Mouse (Mus musculus): Measurements from ENCODE around the gene Ptprn2.

The Ptprn2 gene

GRCm38 (mm10) chr12:116975547-116975946, 490.0 kb downstream of the Ptprn2 start:
- no peak for DNase-seq (ENCODE audit: low read depth, low spot score)

DNA sequence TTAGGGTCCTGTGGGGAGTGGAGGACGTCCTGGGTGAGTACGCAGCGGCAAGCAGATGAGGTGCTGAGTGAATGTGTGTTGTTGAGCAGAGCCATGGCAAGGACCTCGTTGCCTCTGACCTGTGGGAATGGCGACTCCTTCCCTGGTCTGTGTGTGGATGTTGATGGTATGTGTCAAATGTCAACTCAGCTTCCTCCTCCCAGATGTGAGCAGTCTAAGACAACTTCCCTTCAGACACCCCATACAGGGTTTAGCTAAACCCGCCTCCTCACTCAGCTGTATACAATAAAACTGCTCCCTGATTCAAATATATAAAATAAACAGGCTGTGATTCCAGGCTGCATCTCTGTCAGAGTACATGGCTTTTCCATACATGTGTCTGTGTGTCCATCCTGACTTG, 491.5 kb downstream of the Ptprn2 start:
- DNase-seq (ENCODE audit: low read depth, low spot score) = no peak

GRCm38 (mm10) chr12:116978201-116978600, 492.7 kb downstream of the Ptprn2 start:
- no peak for DNase-seq (ENCODE audit: low read depth, low spot score)

GRCm38 (mm10) chr12:116981315-116981714, 495.8 kb downstream of the Ptprn2 start:
- DNase-seq (ENCODE audit: low read depth, low spot score) = no peak

- no peak for DNase-seq (ENCODE audit: low read depth, low spot score)
These were observed 503.6 kb downstream of the Ptprn2 start for GRCm38 (mm10) chr12:116989144-116989543.

GRCm38 (mm10) chr12:117001546-117002148, 516.1 kb downstream of the Ptprn2 start:
- DNase-seq (ENCODE audit: low read depth, low spot score) = no peak

- DNase-seq (ENCODE audit: low read depth, low spot score) = no peak
These were observed 531.5 kb downstream of the Ptprn2 start for GRCm38 (mm10) chr12:117016753-117017595.

DNA sequence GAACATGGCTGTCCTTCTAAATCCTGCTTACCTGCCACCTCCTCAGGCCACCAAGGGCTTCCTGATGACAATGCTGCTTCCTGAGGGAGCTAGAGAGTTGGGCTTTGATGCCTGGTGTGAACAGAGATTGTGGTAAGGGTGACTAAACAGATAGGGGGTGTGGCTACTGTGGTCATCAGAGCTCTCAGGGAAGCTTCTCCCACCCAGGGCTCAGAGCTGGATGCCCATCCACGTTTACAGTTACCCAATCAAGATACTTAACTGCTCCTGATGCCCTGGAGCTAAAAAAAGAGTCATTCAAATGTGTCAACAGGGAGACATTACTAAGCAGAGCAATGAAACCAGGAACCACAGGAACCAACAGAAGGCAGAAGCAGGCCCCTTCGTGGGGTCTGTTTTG, 532.4 kb downstream of the Ptprn2 start:
- DNase-seq (ENCODE audit: low read depth, low spot score) = no peak

DNA sequence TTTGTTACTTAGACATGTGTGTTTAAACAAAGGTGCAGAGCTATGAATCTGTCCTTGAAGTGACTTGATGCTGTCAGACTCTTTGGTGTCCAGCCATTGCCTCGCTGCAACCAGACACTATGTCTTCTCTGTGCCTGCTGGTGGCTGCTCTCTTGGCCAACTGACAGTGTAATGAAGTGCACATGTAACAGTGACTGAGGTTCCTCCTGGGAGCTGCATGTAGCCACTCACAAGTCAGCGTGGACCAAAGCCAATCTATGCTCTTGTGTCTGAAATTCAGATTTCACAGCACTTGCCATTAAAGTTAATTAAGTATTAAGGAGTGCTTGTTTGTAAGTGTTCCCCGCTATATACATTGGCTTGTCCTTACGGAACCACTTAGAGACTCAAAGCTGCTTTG, 537.7 kb downstream of the Ptprn2 start:
- DNase-seq (ENCODE audit: low read depth, low spot score) = no peak

- no peak for DNase-seq (ENCODE audit: low read depth, low spot score)
These were observed 539.4 kb downstream of the Ptprn2 start for GRCm38 (mm10) chr12:117024916-117025315.

DNA sequence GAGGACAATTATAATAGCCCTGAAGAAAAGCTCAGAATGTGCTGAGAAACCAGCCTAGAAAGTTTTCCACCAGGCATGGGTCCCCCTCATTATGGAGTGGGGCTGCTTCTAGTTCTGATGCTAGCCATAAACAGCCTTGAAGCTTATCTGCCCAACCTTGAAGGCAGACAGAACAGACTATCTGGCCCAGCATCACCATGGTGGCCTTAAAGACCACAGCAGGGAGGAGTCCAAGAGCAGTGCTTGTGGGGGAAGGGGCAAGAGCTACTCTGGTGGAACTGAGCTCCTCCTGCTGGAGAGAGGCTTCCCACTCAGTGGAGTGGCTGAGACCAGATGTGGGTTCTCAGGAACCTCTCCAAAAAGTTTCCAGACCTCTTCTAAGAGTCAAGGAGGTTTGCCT, 540.2 kb downstream of the Ptprn2 start:
- no peak for DNase-seq (ENCODE audit: low read depth, low spot score)

DNA sequence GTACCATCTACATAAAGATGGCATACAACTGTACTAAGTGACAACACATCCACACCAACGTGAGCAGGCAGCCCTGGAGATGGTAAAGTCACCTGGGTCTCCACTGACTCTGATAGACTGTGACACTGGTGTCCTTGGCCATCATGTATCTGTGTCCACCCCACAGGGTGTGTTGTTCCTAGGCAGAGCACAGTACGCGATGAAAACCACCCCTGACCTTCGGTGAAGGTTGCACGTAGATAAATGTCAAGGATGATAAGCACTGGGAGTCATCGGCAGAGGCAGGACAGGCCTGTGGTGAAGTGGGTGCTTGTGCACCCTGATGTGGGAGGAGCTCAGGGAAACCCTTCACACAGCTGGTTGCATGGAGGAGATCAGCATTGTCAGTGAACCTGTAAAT, 541.8 kb downstream of the Ptprn2 start:
- DNase-seq (ENCODE audit: low read depth, low spot score) = no peak

- DNase-seq (ENCODE audit: low read depth, low spot score) = no peak
These were observed 542.9 kb downstream of the Ptprn2 start for GRCm38 (mm10) chr12:117028333-117028961.

DNA sequence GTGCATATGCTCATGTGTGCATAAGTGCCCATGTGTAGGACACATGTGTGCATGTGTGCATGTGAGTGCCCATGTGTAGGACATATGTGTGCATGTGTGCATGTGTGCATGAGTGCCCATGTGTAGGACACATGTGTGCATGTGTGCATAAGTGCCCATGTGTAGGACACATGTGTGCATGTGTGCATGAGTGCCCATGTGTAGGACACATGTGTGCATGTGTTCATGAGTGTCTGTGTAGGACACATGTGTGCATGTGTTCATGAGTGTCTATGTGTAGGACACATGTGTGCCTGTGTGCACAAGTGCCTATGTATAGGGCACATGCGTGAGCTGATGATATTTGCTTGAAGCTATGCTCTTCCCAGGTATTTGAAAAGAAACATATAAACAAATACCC, 547.7 kb downstream of the Ptprn2 start:
- DNase-seq (ENCODE audit: low read depth, low spot score) = no peak

- no peak for DNase-seq (ENCODE audit: low read depth, low spot score)
These were observed 549.0 kb downstream of the Ptprn2 start for GRCm38 (mm10) chr12:117034506-117034905.

DNA sequence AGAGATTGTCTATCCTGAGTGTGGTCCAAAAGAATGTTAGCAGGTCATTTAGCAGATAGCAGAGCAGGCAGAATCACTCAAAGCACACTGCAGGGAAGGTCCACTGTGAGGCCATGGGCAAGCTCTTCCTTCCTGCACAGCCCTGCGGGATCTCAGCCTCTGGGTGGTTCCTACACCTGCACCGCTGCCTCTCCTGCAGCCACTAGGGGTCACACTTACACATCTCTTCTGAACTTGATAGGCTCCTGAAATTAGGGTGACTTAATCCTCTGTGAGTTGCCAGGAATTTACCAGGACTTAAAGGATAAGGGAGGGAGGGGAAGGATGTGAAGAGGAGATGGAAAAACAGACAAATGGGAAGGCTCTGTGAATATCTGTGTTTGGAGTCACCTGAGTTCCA, 549.7 kb downstream of the Ptprn2 start:
- peak; percentile 28 for DNase-seq (ENCODE audit: low read depth, low spot score)

DNA sequence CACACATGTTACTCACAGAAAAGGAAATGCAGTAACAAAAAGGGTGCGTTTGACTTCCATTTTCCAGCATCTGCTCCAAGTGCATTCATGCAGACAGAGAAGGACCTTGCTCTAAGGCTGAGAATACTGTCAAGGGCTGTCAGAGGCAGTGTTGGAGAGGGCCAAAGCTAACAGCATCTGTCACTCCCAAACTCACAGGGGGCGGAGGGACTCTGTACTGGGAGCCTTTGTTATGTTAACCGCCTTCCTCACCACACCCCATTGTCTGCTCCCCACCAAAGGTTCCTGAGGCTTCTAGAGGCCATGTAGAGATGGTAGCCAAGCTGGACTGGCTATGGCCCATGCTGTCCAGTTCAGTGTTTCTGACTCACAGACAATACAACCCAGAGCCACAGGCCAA, 553.9 kb downstream of the Ptprn2 start:
- DNase-seq (ENCODE audit: low read depth, low spot score) = no peak

- DNase-seq (ENCODE audit: low read depth, low spot score) = no peak
These were observed 555.9 kb downstream of the Ptprn2 start for GRCm38 (mm10) chr12:117041409-117041808.

DNA sequence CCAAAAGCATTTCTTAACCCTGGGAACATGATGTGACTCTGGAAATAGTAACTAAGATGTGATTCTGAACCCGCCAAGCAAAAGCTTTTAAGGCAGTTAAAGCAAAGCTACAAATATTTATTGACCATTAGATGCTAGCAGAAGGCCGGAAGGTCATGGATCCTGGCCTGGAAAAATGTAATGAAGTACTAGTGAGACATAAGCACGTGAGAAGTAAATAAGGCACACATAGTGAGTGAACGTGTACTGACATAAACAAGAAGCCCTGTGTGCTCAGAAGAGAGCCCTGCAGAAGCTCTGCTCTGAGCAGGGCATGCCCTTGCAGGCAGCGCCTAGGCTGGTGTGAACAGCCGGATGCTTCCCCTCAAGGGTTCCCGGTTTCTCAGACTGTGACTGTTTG, 557.2 kb downstream of the Ptprn2 start:
- no peak for DNase-seq (ENCODE audit: low read depth, low spot score)

DNA sequence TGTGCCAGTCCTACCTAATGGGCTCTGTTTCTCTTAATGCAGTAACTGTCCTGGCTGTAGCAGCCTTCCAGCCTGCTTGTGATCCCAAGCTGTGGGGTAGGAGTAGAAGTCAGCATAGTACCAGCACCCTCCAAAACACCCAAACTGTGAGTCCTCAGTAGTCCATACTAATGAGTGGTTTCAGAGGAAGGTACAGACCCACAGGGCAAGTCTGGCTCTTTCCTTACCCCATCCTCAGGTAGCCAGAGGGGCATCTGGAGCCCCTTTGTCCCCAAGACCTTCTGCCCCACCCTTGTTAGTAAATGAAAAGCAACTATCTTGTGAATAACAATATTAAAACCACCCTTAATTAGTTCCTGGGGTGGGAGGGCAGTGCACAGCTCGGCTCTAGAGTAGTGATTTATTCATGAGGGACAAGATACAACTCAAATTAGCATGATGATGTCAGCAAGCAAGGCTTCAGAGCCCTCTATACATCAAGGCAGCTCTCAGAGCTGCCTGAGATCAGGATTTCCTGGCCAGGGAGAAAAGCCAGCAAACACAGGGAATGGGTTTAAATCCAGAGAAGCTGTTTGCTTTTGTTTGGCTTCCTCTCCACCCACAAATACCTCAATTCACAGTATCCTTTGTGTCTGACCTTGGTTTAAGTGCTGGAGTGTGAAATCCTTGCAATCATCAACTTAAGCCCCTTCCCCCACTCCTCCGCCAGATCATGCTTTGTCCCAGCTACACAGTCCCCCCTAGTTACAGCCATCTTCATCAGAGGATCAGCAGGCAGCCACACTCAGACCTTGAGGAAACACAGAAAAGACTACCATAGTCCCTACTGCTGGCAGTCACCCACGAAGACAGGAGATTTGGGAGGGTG, 562.1 kb downstream of the Ptprn2 start:
- DNase-seq (ENCODE audit: low read depth, low spot score) = no peak

GRCm38 (mm10) chr12:117049829-117050228, 564.3 kb downstream of the Ptprn2 start:
- no peak for DNase-seq (ENCODE audit: low read depth, low spot score)
